Mouse (Mus musculus) subcutaneous adipose tissue, adult 2 months (tissue): ENCODE data around the gene Pmpca. TPM values are rescaled to one million over a fixed set of nuclear protein-coding genes. Genes with fewer than 3 reads are reported as not detected.

Experiments
- polyA plus RNA-seq: library from polyadenylated mRNA; depleted of rRNA; stranded (reverse); fragments of >200 nt; gene quantifications from 2 replicates; pipeline ENCODE4 v1.2.3, GENCODE M21; 2012; ENCODE audit warnings: low replicate concordance; rRNA removed

Gene Pmpca
- 53.8 and 54.1 TPM in 2 replicates for polyA plus RNA-seq

GRCm38 (mm10) chr2:26389154-26389690 lies at the start of gene Pmpca, which contains the start of gene Entr1:
TSS of gene Pmpca (plus strand) at chr2:26389339.
TSS of gene Entr1 (minus strand) at chr2:26389316.

GRCm38 (mm10) chr2:26351358-26352290 lies 37.5 kb upstream of the Pmpca start, which contains the start of gene Dnlz:
TSS of gene Dnlz (minus strand) at chr2:26352110.

GRCm38 (mm10) chr2:26360772-26361171 lies 28.4 kb upstream of the Pmpca start, which contains the start of gene Card9:
TSS of gene Card9 (minus strand) at chr2:26360918.

GRCm38 (mm10) chr2:26380131-26380771 lies 8.9 kb upstream of the Pmpca start, which contains the start of gene Snapc4:
TSS of gene Snapc4 (minus strand) at chr2:26380653.

GRCm38 (mm10) chr2:26408515-26409356 lies 19.6 kb downstream of the Pmpca start, which contains the start of gene Inpp5e:
TSS of gene Inpp5e (minus strand) at chr2:26409203.

GRCm38 (mm10) chr2:26444946-26445665 lies 56.0 kb downstream of the Pmpca start, which contains the start of gene Sec16a:
TSS of gene Sec16a (minus strand) at chr2:26445216.

Other genes starting within 250 kb of the Pmpca start
- gene Lhx3, start 181.1 kb upstream of the Pmpca start, polyA plus RNA-seq: not detected in 2 replicates
- 14.7 and 18.8 TPM in 2 replicates for gene Qsox2, start 151.8 kb upstream of the Pmpca start, polyA plus RNA-seq
- 0.11 and 8.5 TPM in 2 replicates for gene Ccdc187, start 94.8 kb upstream of the Pmpca start, polyA plus RNA-seq
- 16.2 and 35.7 TPM in 2 replicates for gene Gpsm1, start 73.8 kb upstream of the Pmpca start, polyA plus RNA-seq
- 29.0 and 35.4 TPM in 2 replicates for gene Dnlz, start 37.2 kb upstream of the Pmpca start, polyA plus RNA-seq
- 5.6 and 7.3 TPM in 2 replicates for gene Card9, start 28.4 kb upstream of the Pmpca start, polyA plus RNA-seq
- 27.9 and 57.8 TPM in 2 replicates for gene Snapc4, start 8.7 kb upstream of the Pmpca start, polyA plus RNA-seq
- gene Entr1, start within 50 bp of the Pmpca start, polyA plus RNA-seq: 101 and 135 TPM in 2 replicates
- 24.4 and 34.8 TPM in 2 replicates for gene Inpp5e, start 19.9 kb downstream of the Pmpca start, polyA plus RNA-seq
- gene Sec16a, start 55.9 kb downstream of the Pmpca start, polyA plus RNA-seq: 64.2 and 91.7 TPM in 2 replicates
- gene Notch1, start 127.3 kb downstream of the Pmpca start, polyA plus RNA-seq: 46.1 and 48.7 TPM in 2 replicates
- 452 and 898 TPM in 2 replicates for gene Egfl7, start 190.7 kb downstream of the Pmpca start, polyA plus RNA-seq
- gene Gm20532, start 197.3 kb downstream of the Pmpca start, polyA plus RNA-seq: not detected in 2 replicates
- gene Agpat2, start 215.1 kb downstream of the Pmpca start, polyA plus RNA-seq: 1,001 and 1,831 TPM in 2 replicates
- 39.7 and 59.8 TPM in 2 replicates for gene Fam69b, start 239.1 kb downstream of the Pmpca start, polyA plus RNA-seq